Mouse (Mus musculus): ENCODE measurements around the gene Ptgfrn. TPM values are rescaled to one million over a fixed set of nuclear protein-coding genes. Genes with fewer than 3 reads are reported as not detected.

Gene Ptgfrn
- polyA plus RNA-seq, 1 experiment from 2014 or later: 3.0 TPM

GRCm38 (mm10) chr3:101049997-101050396, 60.1 kb downstream of the Ptgfrn start:
- no peak for ATAC-seq (ENCODE audit: low FRiP score, low read depth)
- no peak overlapping the region for H3K4me2 ChIP-seq (replicated peaks)
- WGBS: 82% methylated on average over 9 of the region's 9 CpGs
- H3K27ac ChIP-seq: no peak overlapping the region
- H3K36me3 ChIP-seq: peaks cover 2% of the 10 kb centered on the region; the same call in 1 of the 2 replicates
- H3K9ac ChIP-seq: no peak overlapping the region
- H3K9me3 ChIP-seq: no peaks in the 10 kb centered on the region
- H3K4me3 ChIP-seq: no peak overlapping the region
- no peaks in the 10 kb centered on the region for H3K27me3 ChIP-seq (replicated peaks)
- peaks cover 4% of the 10 kb centered on the region; the same call in 1 of the 2 replicates for H3K4me1 ChIP-seq

DNA sequence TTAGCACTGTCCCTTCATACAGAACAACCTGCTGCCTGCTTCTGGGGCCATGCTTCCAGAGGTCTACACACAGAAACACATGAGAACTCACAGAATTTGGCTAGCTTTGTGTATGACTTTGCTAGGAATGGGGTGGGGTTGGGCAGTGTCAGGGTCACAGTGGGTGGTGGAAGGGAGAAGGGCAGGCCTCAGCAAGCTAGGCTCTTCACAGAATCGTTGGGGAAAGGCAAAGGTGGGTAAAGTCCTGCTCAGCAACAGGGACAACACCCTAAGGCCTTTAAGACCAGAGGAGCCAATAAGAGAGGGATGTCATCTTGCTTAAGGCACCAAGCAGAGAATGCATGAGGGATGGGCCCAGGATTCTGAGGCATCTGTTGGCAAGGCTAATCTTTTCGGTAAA, 61.3 kb downstream of the Ptgfrn start:
- H3K27ac ChIP-seq: no peak overlapping the region
- no peaks in the 10 kb centered on the region for H3K9me3 ChIP-seq
- ATAC-seq (ENCODE audit: low FRiP score, low read depth): no peak
- H3K4me2 ChIP-seq (replicated peaks): no peak overlapping the region
- WGBS: 75% methylated on average over 2 of the region's 2 CpGs
- H3K9ac ChIP-seq: no peak overlapping the region
- no peak overlapping the region for H3K4me3 ChIP-seq
- H3K4me1 ChIP-seq: peaks cover 4% of the 10 kb centered on the region; the same call in 1 of the 2 replicates
- H3K36me3 ChIP-seq: peaks cover 6% of the 10 kb centered on the region; the same call in 1 of the 2 replicates
- H3K27me3 ChIP-seq (replicated peaks): no peaks in the 10 kb centered on the region

DNA sequence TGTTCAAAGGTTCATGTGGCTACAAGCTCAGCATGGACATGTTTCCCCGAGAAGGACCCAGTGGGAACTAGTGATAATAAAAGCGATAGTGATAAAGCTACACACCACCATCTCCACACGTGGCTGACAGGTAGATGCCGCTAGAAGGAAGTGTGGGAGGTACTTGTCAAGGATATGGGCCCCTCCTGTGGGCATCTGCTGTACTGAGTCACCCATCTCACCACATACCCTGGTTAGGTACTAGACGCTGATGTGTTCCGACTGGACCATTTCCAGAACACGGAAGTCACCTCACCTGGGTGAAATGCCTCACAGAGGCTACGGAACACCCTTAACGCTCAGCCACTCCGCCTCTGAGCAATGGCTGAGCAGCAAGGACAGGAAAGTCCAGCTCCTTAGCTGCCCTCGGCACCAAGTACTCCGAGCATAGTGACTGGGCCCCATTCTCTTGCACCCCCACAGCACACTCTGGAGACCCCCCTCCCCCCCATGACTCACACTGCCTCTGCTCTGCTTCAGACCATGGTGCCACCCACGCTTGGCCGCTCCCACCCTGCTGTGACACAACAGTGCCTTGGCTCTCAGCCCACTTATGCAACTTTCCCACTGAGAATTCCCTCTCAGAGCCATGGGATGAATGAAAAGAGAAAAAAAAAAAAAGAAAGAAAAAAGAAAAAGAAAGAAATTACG, 62.3 kb downstream of the Ptgfrn start:
- 81% methylated on average over 15 of the region's 15 CpGs for WGBS
- Histone ChIP-seq H3K27me3 (replicated peaks) (no peaks in the 10 kb centered on the region), H3K4me2 (replicated peaks) (no peak overlapping the region), H3K9me3 (no peaks in the 10 kb centered on the region), H3K27ac (no peak overlapping the region), H3K4me3 (no peak overlapping the region), H3K36me3 (peaks cover 10% of the 10 kb centered on the region; the same call in 1 of the 2 replicates), H3K4me1 (peaks cover 4% of the 10 kb centered on the region; the same call in 1 of the 2 replicates), H3K9ac (no peak overlapping the region)
- no peak for ATAC-seq (ENCODE audit: low FRiP score, low read depth)

DNA sequence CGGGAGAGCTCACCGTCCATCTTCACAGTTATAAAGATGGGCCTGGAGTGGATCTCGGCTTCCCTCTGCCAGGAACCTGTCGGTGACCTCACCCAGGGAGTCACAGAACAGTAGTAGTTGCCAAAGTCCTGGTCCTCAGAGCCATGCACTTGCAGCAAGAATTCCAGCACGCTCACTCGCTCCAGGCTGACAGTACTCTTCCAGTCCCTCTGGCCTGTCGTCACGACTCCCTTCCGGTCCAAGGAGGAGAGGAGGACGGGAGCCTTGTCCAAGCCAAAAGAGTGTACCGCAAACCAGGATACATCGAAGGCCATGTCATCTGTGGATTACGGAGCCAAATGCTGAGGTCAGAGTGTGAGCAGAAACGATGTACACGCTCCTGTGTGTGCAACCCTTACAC, 64.6 kb downstream of the Ptgfrn start:
- Histone ChIP-seq H3K36me3 (peaks cover 10% of the 10 kb centered on the region; the same call in 1 of the 2 replicates), H3K27ac (no peak overlapping the region), H3K4me3 (no peak overlapping the region), H3K4me1 (peaks cover 4% of the 10 kb centered on the region; the same call in 1 of the 2 replicates), H3K27me3 (replicated peaks) (no peaks in the 10 kb centered on the region), H3K4me2 (replicated peaks) (no peak overlapping the region), H3K9ac (no peak overlapping the region), H3K9me3 (no peaks in the 10 kb centered on the region)
- ATAC-seq (ENCODE audit: low FRiP score, low read depth): no peak
- WGBS: 95% methylated on average over 15 of the region's 15 CpGs

DNA sequence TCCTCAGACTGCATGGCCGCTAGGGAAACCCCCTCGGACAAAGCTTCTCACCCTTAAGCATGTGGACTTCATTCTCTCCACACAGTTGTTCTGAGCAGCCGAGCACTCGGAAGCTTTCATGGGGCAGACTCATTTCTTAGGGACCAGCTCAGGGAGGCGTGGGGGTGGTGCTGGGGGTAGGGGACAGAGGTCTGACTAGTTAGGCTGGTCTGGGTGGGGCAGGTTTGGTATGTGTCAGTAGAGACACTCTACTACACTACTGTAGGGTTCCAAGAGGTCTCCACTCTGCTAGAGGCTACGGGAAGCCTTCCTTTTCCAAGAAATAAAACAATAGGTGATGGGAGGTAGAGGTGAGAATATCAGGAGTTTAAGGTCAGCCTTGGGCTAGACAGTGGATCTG, 65.4 kb downstream of the Ptgfrn start:
- no peak for ATAC-seq (ENCODE audit: low FRiP score, low read depth)
- Histone ChIP-seq H3K9ac (no peak overlapping the region), H3K27me3 (replicated peaks) (no peaks in the 10 kb centered on the region), H3K9me3 (no peaks in the 10 kb centered on the region), H3K36me3 (peaks cover 10% of the 10 kb centered on the region; the same call in 1 of the 2 replicates), H3K27ac (no peak overlapping the region), H3K4me1 (peaks cover 4% of the 10 kb centered on the region; the same call in 1 of the 2 replicates), H3K4me3 (no peak overlapping the region), H3K4me2 (replicated peaks) (no peak overlapping the region)
- WGBS: 91% methylated on average over 6 of the region's 6 CpGs

GRCm38 (mm10) chr3:101041997-101042396, 68.1 kb downstream of the Ptgfrn start:
- Histone ChIP-seq H3K4me2 (replicated peaks) (no peak overlapping the region), H3K36me3 (0 out of 2 replicates have a peak, but pooled peaks cover 8% of the 10 kb centered on the region), H3K27ac (no peak overlapping the region), H3K4me1 (no peaks in the 10 kb centered on the region; the same call in 1 of the 2 replicates), H3K9me3 (no peaks in the 10 kb centered on the region), H3K4me3 (no peak overlapping the region), H3K9ac (no peak overlapping the region), H3K27me3 (replicated peaks) (no peaks in the 10 kb centered on the region)
- 55% methylated on average over 7 of the region's 7 CpGs for WGBS
- no peak for ATAC-seq (ENCODE audit: low FRiP score, low read depth)

DNA sequence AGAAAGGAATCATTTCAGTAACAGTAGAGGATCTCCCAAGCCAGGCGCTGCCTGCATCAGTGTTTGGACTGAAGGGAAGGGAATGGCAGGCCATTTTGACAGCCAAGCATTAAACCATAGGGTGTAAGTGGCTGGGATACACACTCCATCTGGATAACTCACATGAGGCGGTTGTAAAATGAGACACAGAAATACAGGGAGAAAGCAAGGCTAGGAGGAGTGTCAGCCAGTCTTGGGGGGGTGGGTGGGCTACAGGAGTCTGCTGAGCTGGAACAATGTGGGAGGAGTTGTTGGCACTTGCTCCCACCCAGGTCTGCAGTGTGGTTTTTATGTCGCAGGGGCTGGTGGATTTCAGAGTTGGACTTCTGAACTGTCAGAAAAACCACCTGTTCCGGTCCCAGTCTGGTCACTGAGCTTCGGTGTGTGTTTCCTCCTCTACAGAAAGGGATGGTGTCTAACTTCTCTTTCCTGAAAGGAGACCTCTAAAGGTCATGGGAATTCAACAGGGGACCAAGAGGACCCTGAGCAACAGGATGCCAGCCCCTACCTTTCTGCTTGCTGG, 72.0 kb downstream of the Ptgfrn start:
- 84% methylated on average over 5 of the region's 5 CpGs for WGBS
- Histone ChIP-seq H3K27ac (no peak overlapping the region), H3K9ac (no peak overlapping the region), H3K4me2 (replicated peaks) (no peak overlapping the region), H3K4me3 (no peak overlapping the region), H3K4me1 (no peaks in the 10 kb centered on the region; the same call in 1 of the 2 replicates), H3K27me3 (replicated peaks) (no peaks in the 10 kb centered on the region), H3K9me3 (no peaks in the 10 kb centered on the region), H3K36me3 (0 out of 2 replicates have a peak, but pooled peaks cover under 1% of the 10 kb centered on the region)
- ATAC-seq (ENCODE audit: low FRiP score, low read depth): no peak

GRCm38 (mm10) chr3:101036001-101036400, 74.1 kb downstream of the Ptgfrn start:
- H3K9ac ChIP-seq: no peak overlapping the region
- no peak overlapping the region for H3K4me3 ChIP-seq
- no peak overlapping the region for H3K27ac ChIP-seq
- H3K4me2 ChIP-seq (replicated peaks): no peak overlapping the region
- 100% methylated on average over 2 of the region's 2 CpGs for WGBS
- H3K36me3 ChIP-seq: no peaks in the 10 kb centered on the region
- no peak for ATAC-seq (ENCODE audit: low FRiP score, low read depth)
- no peaks in the 10 kb centered on the region for H3K4me1 ChIP-seq
- H3K9me3 ChIP-seq: no peaks in the 10 kb centered on the region
- no peaks in the 10 kb centered on the region for H3K27me3 ChIP-seq (replicated peaks)

GRCm38 (mm10) chr3:101034509-101034908, 75.6 kb downstream of the Ptgfrn start:
- no peaks in the 10 kb centered on the region for H3K36me3 ChIP-seq
- H3K4me1 ChIP-seq: no peaks in the 10 kb centered on the region
- ATAC-seq (ENCODE audit: low FRiP score, low read depth): no peak
- H3K27ac ChIP-seq: no peak overlapping the region
- 90% methylated on average over 9 of the region's 9 CpGs for WGBS
- no peak overlapping the region for H3K4me3 ChIP-seq
- H3K27me3 ChIP-seq (replicated peaks): no peaks in the 10 kb centered on the region
- H3K9me3 ChIP-seq: no peaks in the 10 kb centered on the region
- no peak overlapping the region for H3K9ac ChIP-seq
- H3K4me2 ChIP-seq (replicated peaks): no peak overlapping the region

DNA sequence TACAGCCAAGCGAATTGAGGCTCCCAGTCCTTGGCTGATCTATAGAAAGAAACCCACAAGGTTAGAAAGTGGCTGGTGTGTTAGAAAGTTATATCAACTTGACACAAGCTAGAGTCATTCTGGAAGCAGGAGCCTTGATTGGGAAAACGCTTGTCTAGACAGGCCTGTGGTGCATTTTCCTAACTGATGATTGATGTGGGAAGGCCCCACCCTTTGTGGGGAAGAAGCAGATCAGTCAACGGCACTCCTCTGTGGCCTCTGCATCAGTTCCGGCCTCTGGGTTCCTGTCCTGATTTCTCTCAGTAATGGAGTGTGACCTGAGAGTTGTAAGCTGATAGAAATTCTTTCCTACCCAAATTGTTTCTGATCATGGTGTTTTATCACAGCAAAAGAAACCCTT, 76.4 kb downstream of the Ptgfrn start:
- H3K9ac ChIP-seq: no peak overlapping the region
- 52% methylated on average over 4 of the region's 4 CpGs for WGBS
- H3K9me3 ChIP-seq: no peaks in the 10 kb centered on the region
- H3K27ac ChIP-seq: no peak overlapping the region
- H3K27me3 ChIP-seq (replicated peaks): no peaks in the 10 kb centered on the region
- ATAC-seq (ENCODE audit: low FRiP score, low read depth): no peak
- no peaks in the 10 kb centered on the region for H3K4me1 ChIP-seq
- H3K4me2 ChIP-seq (replicated peaks): no peak overlapping the region
- no peaks in the 10 kb centered on the region for H3K36me3 ChIP-seq
- no peak overlapping the region for H3K4me3 ChIP-seq

GRCm38 (mm10) chr3:101031456-101032142, 78.5 kb downstream of the Ptgfrn start:
- H3K9me3 ChIP-seq: no peaks in the 10 kb centered on the region
- H3K4me1 ChIP-seq: no peaks in the 10 kb centered on the region
- no peaks in the 10 kb centered on the region for H3K27me3 ChIP-seq (replicated peaks)
- ATAC-seq (ENCODE audit: low FRiP score, low read depth): no peak
- H3K4me2 ChIP-seq (replicated peaks): no peak overlapping the region
- no peak overlapping the region for H3K4me3 ChIP-seq
- no peak overlapping the region for H3K27ac ChIP-seq
- H3K36me3 ChIP-seq: no peaks in the 10 kb centered on the region
- WGBS: 66% methylated on average over 7 of the region's 7 CpGs
- no peak overlapping the region for H3K9ac ChIP-seq

GRCm38 (mm10) chr3:101030630-101031029, 79.4 kb downstream of the Ptgfrn start:
- WGBS: 100% methylated on average over 1 of the region's 1 CpGs
- Histone ChIP-seq H3K4me1 (no peaks in the 10 kb centered on the region), H3K9ac (no peak overlapping the region), H3K27ac (no peak overlapping the region), H3K4me3 (no peak overlapping the region), H3K4me2 (replicated peaks) (no peak overlapping the region), H3K27me3 (replicated peaks) (no peaks in the 10 kb centered on the region), H3K36me3 (no peaks in the 10 kb centered on the region), H3K9me3 (no peaks in the 10 kb centered on the region)
- no peak for ATAC-seq (ENCODE audit: low FRiP score, low read depth)
